Mouse (Mus musculus) retina, postnatal 1 day (tissue): ENCODE results near the gene Ddc.

Source experiments
- DNase-seq: peaks from one replicate; pipeline ENCODE4 v3.0.0-alpha.2; 2012

Gene Ddc

DNA sequence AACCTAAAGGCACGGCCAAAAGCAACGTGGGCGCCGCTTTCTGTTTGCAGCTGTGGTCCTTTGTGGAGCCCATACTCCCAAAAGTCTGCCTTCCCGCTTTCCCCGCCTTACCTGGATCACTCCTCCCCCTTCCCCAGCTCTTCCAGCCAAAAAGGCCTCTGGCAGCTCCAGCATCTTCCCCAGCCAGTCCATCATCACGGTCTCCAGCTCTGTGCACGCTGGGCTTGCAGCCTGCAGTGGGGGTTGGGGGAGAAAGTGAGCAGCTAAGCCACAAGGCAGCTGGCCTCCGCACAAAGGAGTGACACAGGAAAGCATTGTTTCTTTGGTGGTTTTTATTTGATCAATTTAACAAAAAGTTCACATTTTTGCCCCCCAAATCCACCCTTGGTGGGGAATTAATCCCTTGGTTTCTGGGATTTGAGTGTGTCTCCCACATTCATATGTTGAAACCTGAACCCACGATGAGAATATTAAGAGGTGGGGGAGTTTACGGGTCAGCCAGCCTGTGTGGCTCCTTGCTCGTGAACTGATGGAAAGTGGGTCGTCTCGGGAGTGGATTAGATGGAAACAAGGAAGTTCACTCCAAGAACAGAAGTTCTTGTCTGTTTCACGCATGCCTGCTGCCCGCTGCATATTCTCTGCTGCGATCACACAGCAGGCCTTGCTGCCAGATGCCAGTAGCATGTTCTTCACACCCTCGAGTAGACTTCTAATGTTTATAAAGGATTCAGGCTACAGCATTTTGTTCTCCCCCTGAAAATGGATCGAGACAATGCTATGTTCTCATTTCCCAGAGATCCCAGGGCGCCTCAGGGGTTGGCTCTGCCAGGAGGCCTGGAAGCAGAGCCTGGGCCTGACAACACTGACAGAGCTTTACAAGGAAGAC, 24.7 kb downstream of the Ddc start:
- peak; percentile 69 for DNase-seq

DNA sequence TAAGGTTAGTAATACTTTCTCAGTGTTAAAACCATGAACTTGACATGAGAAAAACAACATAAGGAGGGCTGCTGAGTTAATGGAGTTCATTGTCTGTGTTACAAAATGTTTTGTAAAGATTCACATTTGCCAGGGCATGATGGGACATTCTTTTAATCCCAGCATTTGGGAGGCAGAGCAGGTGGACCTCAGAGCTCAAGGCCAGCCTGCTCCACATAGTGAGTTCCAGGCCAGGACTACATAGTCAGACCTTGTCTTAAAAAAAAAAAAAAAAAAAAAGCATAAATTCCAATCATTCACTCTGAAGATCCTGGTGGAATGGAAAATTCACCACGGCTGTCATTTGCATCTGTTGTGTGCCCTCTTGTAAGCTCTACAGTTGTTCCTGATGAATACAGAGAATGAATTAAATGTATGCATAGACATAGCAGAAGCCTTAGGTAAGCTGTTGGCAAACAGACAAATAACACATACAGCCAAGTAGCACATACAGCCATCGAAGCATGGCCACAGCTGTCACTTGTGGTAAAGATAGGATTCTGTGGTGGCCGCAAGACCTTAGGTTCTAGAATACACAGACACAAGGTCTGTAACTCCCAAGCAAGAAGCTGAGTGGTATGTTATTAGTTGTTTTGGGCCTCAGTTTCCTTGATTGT, 25.7 kb downstream of the Ddc start:
- no peak for DNase-seq

DNA sequence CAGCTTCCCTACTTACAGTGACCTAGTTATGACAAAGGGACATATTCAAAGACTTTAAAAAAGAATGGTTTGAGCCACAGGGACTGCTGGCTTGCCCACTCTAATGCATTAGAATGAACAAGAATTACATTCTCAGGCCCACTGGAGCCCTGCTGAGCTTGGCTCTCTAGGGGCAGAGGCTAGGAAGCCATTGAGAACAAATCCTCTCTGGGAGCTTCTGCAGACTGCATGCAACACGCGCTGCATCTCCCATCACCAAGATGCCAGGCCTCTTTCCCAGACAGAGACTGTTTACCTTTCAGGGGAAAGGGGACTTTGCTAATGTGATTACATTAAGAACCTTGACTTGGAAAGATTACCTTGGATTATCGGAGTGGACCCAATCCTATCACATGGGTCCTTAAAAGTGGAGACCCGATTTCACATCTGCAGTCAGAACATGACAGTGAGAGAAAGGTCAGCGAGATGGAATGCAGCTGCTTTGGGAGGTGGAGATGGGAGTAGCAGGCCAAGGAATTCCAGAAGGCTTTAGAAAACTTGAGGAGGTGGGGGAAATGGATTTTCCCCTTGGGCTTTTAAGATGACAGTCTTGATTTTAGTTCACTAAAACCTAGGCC, 26.6 kb downstream of the Ddc start:
- DNase-seq: peak; percentile 32

DNA sequence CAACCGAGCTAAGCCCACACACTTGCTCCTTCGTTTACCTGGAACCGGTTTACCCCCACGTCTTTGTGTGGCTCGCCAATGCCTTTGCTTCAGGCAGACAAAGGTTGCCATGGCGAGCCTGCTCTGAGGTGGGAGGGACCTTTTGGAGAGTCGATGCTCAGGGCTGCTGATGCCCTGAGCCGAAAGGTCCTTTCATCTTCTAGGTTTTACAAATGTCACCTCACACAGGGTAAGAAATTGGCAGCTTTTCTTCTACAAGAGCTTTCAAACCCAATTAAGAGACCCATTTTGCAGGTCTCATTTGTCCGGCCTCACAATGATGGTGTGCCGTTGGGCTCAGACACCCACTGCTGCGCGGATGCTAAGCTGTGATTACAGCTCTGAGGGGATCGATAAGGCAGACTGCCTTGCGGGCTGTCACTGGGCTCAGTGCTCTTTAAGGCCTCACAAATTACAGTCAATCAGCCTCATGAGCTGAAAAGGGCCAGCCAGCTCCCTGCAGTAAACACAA, 29.9 kb downstream of the Ddc start:
- peak; percentile 65 for DNase-seq

DNA sequence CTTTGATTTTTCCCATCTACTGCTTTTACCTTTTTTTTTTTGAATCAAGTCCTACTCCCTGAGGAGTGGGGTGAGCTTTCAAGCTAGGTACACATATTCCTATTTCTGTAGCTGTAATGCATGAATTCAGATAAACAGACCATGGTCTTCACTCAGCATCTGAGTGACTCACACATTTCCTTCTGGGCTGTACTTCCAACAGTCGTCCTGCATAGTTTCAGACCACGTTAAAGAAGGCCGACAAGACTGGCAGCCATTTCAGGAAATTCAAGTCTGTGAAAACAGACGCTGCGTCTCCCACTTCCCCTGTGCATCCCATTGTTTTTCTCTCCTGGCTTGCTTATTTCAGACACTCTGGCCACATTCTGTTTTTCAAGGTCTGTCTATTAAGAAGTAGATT, 31.2 kb downstream of the Ddc start:
- no peak for DNase-seq

DNA sequence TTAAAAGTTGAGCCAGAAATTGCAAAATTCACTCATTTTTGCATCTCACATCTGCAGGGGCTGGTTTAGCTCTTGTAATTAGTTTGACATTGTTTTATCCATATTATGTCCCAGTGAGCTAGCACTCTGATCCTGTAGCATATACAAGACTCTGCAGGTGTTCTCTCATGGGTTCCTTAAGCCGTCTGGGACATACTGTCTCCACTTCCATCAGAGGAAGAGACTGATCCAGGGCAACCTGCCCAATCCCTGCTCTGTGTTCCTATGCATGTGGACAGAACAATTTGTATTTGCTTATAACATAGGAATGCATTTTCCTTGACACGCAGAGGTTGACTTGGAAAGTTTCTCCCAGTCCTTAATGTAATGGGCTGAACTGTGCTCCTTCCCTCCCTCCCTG, 32.8 kb downstream of the Ddc start:
- no peak for DNase-seq

DNA sequence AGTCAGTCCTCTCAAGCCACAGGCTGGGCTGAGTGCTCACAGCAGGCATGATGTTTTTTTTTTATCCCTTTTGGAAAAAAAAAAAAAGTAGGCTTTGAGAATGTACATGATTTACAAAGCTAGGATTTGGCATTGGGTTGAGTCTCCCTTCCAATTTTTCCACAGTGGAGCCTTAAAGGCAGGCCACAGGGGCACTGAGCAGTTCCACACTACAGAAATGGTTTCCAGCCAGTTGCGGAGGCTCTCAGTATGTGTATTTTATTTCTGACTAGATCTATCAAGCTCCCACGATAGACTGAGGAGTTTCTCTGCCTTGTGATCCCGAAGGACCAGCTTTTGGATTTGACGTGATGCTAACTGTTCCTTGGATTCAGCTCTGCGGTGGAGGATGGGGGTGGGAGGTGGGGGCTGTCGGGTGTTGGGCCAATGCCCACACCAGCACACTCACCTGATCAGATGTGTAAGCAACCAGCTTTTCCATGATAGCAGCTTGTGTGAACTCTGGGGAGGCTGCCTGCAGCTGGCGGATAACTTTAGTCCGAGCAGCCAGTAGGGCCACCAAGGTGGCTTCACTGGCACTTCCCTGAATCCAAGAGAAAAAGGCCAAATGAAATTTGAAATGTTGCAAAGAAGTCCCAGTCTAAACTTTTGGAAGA, 33.4 kb downstream of the Ddc start:
- no peak for DNase-seq

DNA sequence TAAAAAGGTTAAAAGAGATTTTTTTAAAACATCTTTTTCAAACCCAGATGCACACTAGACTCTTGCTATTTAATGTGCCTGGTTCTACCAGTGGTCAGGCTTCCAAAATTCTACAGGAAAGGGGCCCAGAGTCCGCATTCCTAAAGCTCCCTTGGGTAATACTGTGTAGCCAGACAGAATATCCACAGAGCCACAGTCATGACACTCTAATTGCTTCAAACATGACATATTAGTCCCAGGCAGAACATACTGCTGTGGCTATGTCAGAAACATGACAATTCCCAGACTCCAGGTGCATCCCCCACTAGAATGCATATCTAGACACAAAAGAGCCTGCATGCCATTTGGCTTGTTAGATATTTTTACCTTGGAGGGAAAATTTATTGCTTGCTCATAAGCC, 35.4 kb downstream of the Ddc start:
- DNase-seq: no peak

DNA sequence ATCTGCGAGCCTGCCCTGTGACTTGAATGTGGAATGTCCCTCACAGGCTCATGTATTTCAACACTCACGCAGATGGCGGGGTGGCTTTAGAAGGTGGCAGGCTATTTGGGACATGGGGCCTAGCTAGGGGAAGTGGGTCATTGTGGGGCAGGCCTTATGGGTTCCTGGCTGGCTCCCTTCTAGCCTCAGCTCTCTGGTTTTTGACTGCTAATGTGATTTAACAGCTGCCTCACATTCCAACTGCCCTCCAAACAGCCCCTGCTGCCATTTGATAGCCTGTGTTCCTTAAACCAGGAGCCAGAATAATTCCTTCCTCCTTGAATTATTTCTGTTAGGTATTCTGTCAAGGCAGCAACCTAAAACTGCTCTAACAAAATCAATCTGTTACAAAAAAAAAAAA, 41.0 kb downstream of the Ddc start:
- DNase-seq: no peak

DNA sequence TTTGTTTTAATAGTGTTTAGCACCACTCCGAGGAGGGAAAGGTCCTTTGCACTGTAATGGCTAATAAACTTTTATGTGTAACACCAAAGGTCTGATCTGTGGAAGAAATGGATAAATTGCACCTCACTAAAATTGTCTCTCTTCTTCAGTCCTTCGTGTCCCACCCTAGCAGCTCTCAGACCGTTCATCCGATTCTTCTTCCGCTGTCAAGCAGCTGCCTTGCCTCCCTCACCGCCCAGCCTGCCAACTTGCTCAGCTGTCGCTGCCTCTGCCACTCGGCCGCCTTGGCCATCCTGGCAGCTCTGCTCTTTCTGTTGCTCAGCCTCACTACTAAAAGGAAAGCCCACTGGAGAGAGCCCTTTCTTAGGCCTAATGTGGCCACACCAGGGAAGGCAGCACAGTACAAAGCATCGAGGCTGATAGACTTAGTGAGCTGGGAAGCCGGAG, 42.2 kb downstream of the Ddc start:
- DNase-seq: no peak

DNA sequence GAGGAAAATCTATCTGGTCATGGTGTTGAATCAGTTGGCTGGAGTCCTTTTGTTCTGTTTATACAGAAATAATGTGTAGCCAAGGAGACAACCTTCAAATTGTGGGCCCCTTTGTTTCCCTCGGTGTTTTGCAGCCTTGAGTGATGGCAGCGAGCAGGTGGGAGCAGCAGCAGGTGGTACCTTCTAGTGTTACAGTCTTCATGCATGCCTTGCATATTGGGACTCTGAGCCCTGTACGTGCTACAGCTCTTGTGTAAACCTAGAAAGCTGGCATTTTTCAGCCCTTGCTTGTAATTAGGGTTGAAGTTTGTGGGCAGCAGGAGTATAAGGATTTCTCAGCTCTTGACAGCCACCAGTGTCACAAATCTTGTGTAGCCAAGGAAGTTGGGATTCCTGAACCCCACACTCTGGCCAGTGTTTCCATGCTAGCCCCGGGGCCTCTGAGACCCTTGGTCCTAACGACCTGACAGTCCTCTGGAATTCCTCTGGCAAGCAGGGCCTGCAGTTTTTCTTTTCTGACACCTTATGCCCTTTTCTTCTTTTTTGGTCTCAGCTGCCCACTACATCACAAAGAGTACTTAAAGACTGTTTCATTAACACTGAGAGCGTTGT, 42.8 kb downstream of the Ddc start:
- peak; percentile 58 for DNase-seq

DNA sequence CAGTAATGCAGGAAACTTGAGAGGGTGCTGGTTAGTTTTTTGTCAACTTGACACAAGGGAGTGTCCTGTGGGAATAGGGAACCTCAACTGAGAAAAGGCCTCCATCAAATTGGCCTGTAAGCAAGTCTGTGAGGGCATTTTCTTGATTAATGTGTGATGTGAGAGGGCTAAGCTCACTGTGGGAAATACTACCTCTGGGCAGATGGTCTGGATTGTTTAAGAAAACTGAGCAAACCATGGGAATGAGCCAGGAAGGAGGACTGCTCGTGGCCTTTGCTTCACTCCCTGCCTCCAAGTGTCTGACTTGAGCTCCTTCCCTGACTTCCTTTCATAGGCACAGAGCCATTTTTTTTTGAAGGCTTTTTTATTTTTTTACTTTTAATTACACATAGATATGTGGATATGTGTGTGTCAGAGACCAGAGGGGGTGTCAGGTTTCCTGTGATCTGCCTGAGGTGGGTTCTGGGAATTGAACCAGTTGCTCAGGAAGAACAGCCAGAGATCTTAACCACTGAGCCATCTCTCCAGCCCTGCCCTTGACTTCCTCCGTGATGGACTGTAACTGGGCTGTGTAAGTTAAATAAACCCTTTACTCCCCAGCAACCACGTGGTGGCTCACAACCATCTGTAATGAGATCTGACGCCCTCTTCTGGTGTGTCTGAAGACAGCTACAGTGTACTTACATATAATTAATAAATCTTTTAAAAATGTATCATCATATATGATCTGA, 44.0 kb downstream of the Ddc start:
- no peak for DNase-seq

DNA sequence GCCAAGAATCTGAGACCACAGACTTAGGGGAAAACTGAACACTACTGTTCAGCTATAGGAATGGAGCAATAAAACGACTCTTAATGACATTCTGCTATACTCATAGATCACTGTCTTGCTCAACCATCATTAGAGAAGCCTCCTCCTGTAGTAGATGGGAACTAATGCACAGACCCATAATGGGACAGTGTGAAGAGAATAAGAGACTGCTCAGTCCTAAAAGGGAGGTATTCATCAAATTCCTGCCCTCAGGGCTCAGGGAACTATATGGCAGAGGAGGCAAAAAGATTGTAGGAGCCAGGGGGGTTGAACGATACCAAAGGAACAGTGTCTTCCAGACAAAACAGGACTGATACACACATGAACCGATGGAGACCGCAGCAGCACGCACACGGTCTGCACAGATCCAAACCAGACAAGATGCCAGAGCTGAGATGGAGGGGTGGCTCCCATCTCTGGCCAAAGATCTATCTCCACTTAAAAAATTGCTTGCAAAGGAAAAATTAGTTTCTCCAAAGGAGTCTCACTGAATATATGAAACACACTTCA, 45.9 kb downstream of the Ddc start:
- no peak for DNase-seq

DNA sequence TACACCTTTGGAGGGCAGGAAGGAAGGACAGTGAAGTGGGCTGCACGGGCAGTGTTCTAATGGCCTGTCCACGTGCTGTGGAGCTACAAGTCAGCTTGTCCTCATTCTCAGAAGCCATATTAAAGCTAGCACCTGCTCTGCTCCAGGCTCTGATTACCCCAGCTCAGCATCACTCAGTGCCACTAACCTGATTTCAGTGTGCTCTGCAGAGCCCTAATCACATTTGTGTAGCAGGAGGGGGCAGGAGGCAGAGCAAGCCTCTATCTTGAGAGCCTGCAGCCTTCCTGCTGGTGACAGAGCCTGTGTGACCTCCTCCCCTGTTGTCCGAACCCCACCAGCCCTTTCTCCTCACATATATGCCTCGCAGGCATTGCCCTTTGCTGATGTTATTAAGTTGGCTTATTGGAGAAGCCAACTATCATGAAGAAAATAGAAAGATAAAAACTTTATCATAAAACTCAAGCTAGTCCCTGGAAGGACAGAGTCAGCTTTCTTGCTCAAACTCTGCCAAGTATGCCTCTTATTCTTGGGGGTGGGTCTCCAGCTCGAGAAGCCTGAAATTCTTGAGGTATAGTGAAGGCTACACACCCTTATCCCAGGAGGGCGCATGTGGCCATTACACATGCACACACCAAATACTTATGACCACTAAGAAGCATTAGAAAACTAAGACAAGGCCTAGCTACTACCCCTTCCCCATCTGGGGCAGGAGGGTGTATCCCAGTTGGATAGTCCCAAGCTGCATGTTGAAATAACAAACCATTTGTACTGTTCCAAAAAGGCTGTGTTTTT, 47.3 kb downstream of the Ddc start:
- peak; percentile 73 for DNase-seq

DNA sequence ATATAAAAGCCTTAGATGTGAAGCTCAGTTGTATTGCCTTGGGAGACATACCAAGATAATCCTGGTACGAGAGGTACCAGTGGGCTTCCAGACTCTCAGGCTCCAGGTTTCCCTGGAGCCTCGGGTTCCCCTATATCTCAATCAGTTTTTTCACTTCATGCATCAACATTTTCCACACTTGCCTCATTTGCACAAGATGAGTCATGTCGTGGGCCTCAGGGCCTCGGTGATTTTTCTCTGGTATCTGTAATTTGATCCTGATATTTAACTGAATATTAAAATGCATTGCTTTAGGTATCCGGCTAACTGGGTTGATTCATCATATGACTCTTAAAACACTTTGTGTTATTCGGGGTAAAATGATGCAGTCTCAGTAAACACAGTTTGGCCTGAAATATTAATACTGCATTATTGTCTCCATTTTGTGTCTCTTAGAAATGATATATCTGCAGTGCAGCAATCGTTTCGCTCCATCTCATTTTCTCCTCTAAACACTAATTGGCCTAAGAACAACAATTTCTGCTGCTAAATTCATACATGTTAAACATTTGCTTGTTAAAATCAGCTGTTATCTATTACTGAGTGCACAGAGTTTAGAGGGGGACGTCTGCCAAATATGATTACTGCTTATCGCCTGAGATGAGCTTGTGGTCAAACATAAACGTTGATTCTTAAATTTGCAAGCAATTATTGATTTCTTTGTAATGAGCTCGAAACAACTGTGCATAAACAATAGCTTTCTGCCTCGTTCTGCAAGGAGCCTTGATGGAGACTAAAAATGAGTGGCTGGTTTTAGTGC, 48.2 kb downstream of the Ddc start:
- no peak for DNase-seq

DNA sequence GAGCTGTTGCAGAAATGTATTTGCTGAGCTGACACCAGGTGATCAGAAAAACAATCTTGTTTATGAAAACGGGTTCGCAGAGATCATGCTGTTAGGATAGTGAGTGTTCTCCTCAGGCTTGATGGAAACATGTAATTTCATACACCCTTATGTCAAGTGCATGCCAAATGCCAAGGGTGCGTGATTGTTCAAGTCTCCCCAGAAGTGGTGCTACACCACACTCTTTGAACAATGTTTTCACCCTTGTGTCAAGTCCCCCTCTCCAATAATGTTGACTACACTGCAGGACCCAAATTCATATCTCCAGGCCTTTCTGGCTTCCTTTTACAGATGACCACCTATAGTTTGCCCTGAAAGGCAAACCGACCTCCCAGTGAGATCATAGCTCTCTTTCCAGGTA, 49.5 kb downstream of the Ddc start:
- DNase-seq: no peak

DNA sequence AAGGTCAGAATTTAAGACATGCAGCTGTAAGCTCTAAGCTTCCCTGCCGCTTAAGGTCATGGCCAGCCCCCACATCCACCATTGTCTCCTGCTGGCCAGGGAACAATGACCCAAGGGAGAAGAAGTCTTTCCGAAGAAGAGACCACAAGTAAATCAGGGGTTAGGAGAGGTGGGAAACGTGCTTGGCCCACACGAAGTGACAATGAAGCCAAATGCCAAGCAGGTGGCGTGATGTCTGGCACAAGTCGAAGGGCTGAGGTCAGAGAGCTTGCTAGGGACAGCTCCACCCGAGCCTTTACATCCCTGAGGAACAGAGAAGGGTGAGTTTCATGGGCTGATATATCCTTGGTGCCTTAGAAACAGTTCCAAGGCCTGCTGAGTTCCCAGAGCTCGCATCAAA, 52.9 kb downstream of the Ddc start:
- DNase-seq: no peak

DNA sequence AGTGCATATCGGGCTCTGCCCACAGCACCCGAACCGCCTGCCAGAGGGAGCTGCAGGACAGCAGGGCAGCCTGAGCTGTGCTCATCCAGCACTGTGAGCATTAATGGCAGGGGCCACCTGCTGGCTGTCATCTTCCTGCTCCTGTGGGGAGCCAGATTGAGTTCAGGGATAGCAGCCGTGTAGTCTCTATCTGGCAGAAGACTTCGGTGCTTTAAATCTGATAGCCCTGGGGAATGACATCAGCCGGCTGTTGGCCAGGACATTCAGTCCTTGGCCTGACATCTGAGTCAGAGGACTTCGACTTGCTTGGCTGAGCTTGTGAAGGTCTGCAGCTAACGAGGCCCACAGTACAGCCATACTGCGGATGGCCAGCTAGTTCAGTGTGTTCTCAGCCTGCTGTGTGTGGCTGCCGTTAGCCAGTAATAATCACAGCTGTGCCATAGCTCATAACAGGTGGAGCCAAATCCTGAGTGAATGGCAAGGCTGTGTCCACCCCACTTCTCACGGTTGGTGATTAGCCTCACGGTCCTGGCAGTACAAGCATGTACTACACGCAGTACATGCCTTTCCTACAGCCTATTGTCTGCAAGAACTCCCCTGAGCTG, 53.5 kb downstream of the Ddc start:
- peak; percentile 82 for DNase-seq

DNA sequence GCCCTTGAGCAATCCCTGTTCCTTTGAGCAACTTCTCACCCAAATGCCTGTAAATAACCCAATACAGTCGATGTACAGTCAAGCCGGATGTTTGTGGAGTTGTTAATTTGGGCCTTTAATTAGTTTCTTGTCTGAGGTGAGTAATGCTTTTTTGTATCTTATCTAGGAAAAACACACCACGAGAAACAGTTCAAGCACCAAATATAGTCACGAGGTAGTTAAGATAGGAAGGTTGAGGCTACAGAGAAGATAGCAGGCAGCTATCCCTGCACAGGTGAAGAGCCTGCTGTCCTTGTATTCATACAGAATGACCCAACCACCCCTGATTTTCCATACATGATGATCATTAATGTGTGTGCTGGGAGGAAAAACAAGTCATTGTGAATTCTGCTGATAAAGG, 56.4 kb downstream of the Ddc start:
- no peak for DNase-seq

DNA sequence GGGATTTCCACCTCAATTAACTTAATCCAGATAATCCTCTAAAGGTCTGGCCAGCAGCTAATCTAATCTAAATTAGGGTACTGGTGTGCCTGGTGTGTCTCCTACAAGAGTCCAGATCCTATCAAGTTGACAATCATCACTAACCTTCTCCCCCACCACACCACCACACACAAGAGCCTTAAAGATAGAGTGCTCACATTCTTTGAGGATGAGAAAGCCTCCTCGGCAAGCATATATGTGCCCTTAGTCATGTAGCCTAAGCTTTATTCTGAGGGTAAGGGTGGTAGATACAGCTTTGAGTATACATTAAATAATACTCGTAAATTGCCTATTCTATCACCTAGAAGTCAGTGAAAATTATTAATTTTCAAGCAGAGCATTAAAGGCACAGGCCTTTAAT, 57.2 kb downstream of the Ddc start:
- DNase-seq: no peak
